Mouse (Mus musculus) cerebellum, adult 2 months (tissue): ENCODE measurements around the gene Scyl2. TPM values are rescaled to one million over a fixed set of nuclear protein-coding genes. Genes with fewer than 3 reads are reported as not detected.

Source experiments
- DNase-seq, 2 experiments: peaks; one replicate each; pipeline ENCODE4 v3.0.0; 2021
- H3K27ac ChIP-seq: fragments of 200-500 bp; 2 replicates; pipeline ENCODE4 v1.5.1; 2012; ENCODE audit warnings: low read length, control low read depth, inconsistent platforms; ENCODE audit not compliant: insufficient read depth
- H3K27me3 ChIP-seq: fragments of 200-500 bp; 2 replicates; pipeline ENCODE4 v1.6.1; 2012; ENCODE audit warnings: inconsistent platforms, mild to moderate bottlenecking, low read length, moderate library complexity; ENCODE audit not compliant: control insufficient read depth, insufficient read depth
- H3K4me1 ChIP-seq: fragments of 200-500 bp; 2 replicates; pipeline ENCODE4 v1.6.1; 2011; ENCODE audit warnings: low read length; ENCODE audit not compliant: control insufficient read depth, insufficient read depth
- H3K4me3 ChIP-seq: fragments of 200-500 bp; replicated peaks from 2 replicates; pipeline ENCODE3; 2011; ENCODE audit warnings: mild to moderate bottlenecking, low read depth, low read length, control low read depth; ENCODE audit not compliant: insufficient read depth
- CTCF ChIP-seq: fragments of 200-500 bp; IDR thresholded peaks from 2 replicates; pipeline ENCODE4 v1.5.1; 2011; ENCODE audit warnings: low read depth, mild to moderate bottlenecking, control low read depth, low read length, moderate library complexity, borderline replicate concordance; ENCODE audit not compliant: insufficient read depth
- POLR2A ChIP-seq: fragments of 200-500 bp; IDR thresholded peaks from 2 replicates; pipeline ENCODE4 v1.6.1; 2011; ENCODE audit warnings: low read length, control low read depth, borderline replicate concordance; ENCODE audit not compliant: insufficient read depth
- WGBS: fragments of 180-500 bp; shearing (Covaris S2); methylation state at CpG from one replicate; pipeline ENCODE4 v1.1.7; 2018; 5-methylcytosine and 5-hydroxymethylcytosine counted together
- polyA plus RNA-seq: library from polyadenylated mRNA; depleted of rRNA; stranded (reverse); fragments of >200 nt; gene quantifications from 2 replicates; pipeline ENCODE4 v1.2.3, GENCODE M21; 2012

Gene Scyl2
- polyA plus RNA-seq, 1 experiment, result 29.7 TPM

DNA sequence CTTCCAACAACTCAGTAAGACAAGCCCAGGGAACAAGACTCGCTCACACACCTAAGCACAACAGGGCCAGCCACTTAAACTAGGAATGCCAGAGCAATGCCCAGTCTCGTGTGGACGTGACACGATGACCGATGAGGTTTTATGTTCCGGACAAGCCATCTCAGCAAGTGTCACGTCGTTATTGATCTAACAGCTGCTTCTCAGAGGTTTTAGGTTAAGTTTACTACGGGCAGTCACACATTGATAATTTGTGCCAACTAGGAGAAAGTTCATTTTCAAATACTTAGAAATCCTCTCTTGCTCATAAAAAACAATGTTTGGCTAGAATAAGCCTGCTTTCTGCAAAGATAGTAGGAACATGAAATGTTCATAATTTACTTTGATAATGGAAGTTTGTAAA, 39.2 kb downstream of the Scyl2 start:
- Histone ChIP-seq H3K27ac (no peak overlapping the region), H3K4me3 (no peak overlapping the region), H3K4me1 (no peaks in the 10 kb centered on the region), H3K27me3 (no peaks in the 10 kb centered on the region)
- no peak for DNase-seq
- WGBS, result 90% methylated on average over 9 of the region's 9 CpGs
- no peak for TF ChIP-seq CTCF
- no peak for TF ChIP-seq POLR2A

GRCm38 (mm10) chr10:89637001-89637400, 49.1 kb downstream of the Scyl2 start:
- 94% methylated on average over 3 of the region's 3 CpGs for WGBS
- TF ChIP-seq POLR2A (no peak), CTCF (no peak)
- no peak for DNase-seq

DNA sequence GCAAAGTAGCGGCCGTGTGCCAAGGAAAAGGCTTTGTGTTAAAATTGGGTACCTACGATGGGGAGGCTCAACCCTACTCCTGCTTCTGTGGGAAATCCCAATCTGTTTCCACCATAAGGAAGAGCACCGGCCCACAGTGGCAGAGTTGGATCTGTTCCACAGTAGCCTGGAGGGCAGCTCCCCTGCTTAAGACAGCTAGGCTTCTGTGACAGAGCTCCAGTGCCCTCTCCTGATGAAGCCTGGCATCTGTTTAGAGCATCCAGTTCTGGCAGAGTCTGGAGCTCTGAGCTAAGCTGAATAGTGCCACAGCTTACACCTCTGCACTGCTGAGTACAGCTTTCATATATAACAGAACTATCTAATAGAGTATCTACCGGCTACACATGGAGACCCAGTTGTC, 51.1 kb downstream of the Scyl2 start:
- Histone ChIP-seq H3K4me1 (peaks cover 4% of the 10 kb centered on the region; the same call in 1 of the 2 replicates), H3K4me3 (no peak overlapping the region), H3K27me3 (no peaks in the 10 kb centered on the region), H3K27ac (no peak overlapping the region)
- TF ChIP-seq POLR2A (no peak), CTCF (peak; percentile 47)
- WGBS, result 30% methylated on average over 5 of the region's 5 CpGs
- peak; percentile 54 to 73 for DNase-seq

More at GRCm38 (mm10) chr10:89637001-89637400, 49.1 kb downstream of the Scyl2 start:
- no peaks in the 10 kb centered on the region for H3K27me3 ChIP-seq
- no peak overlapping the region for H3K4me3 ChIP-seq
- H3K27ac ChIP-seq, result no peak overlapping the region
- H3K4me1 ChIP-seq, result peaks cover 4% of the 10 kb centered on the region; the same call in 1 of the 2 replicates

DNA sequence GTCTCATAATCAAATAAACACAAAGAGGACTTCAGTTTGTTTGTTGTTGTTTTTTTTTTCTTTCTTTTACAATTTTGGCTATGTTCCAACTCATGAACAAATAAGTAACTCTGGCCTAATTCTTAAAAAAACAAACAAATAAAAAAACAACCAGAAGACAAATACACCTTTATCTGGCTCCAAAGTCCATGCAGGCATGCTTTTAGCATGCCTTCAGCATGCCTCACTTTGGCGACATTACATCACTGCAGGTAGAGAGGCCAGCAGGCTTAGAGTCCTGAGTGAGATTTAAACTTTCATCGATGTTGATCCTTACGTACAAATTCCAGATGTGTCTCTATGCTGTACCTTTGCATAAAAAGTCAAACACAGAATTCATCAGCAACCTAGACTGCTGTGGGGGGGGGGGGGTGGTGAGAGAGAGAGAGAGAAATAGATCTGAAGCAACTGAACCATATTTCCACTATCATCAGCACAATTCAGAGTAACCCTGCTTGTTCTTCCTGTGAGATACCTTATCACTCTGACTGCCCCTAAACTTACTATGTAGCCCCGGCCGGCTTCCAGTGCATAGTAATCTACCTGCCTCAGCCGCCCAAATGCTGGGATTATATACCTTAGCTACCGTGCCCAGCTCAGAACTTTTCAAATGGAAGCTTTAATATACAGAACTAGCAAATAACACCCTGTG, 52.2 kb downstream of the Scyl2 start:
- peaks cover 4% of the 10 kb centered on the region; the same call in 1 of the 2 replicates for H3K4me1 ChIP-seq
- no peak overlapping the region for H3K4me3 ChIP-seq
- 96% methylated on average over 7 of the region's 7 CpGs for WGBS
- no peak for DNase-seq
- H3K27me3 ChIP-seq, result no peaks in the 10 kb centered on the region
- TF ChIP-seq POLR2A, result no peak
- no peak for TF ChIP-seq CTCF
- H3K27ac ChIP-seq, result no peak overlapping the region

DNA sequence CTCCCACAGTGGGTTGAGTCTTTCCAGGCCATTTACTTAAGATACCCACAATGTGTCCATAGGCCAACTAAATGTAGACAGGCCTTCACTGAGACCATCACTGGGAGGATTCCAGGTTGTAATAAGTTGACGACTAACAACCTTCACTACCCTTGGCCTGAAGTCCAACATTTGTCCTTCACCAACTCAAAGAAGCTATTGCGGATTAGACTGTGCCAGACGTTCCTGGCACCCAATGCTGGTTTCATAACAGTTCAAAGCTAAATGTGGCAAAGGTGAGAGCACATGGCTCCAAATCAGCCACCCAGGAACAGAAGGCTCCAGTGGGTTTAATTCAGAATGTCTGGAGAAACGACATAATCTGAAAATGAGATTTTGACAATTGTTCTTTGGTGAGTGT, 53.0 kb downstream of the Scyl2 start:
- TF ChIP-seq POLR2A, result no peak
- TF ChIP-seq CTCF, result no peak
- Histone ChIP-seq H3K4me3 (no peak overlapping the region), H3K27ac (no peak overlapping the region), H3K4me1 (peaks cover 4% of the 10 kb centered on the region; the same call in 1 of the 2 replicates), H3K27me3 (no peaks in the 10 kb centered on the region)
- WGBS, result 67% methylated on average over 4 of the region's 4 CpGs
- no peak for DNase-seq

- 71% methylated on average over 5 of the region's 5 CpGs for WGBS
- TF ChIP-seq CTCF (no peak), POLR2A (no peak)
- Histone ChIP-seq H3K4me3 (no peak overlapping the region), H3K4me1 (peaks cover 4% of the 10 kb centered on the region; the same call in 1 of the 2 replicates), H3K27ac (no peak overlapping the region), H3K27me3 (no peaks in the 10 kb centered on the region)
- no peak for DNase-seq
These were observed 54.3 kb downstream of the Scyl2 start for GRCm38 (mm10) chr10:89631831-89632230.

DNA sequence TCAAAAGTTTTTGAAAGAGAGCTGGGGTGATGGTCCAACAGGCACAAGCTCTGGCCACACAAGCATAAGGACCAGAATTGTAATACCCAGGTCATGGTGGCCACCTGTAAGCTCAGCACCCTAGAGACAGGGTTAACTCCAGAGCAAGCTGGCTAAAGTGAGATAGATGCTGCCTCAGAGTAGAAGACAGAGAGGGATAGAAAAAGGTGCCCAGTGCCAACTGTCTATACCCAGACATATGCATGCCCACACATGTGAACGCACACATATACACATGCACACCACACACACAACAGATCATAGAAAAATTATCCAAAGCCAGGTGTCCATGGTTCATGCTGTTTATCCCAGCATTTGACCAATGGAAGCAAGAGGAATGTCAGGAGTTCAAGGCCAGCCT, 55.5 kb downstream of the Scyl2 start:
- Histone ChIP-seq H3K27me3 (no peaks in the 10 kb centered on the region), H3K27ac (no peak overlapping the region), H3K4me3 (no peak overlapping the region), H3K4me1 (peaks cover 4% of the 10 kb centered on the region; the same call in 1 of the 2 replicates)
- DNase-seq, result no peak
- TF ChIP-seq POLR2A (no peak), CTCF (no peak)
- whole genome bisulfite sequencing, result 100% methylated on average over 1 of the region's 1 CpGs

GRCm38 (mm10) chr10:89630052-89630451, 56.0 kb downstream of the Scyl2 start:
- no peaks in the 10 kb centered on the region for H3K27me3 ChIP-seq
- peak in 1 of 2 experiments; percentile 55 for DNase-seq
- no peak overlapping the region for H3K27ac ChIP-seq
- TF ChIP-seq CTCF (peak; percentile 51; the same call in 1 of the 2 replicates), POLR2A (no peak)
- peaks cover 3% of the 10 kb centered on the region; the same call in 1 of the 2 replicates for H3K4me1 ChIP-seq
- no peak overlapping the region for H3K4me3 ChIP-seq
- 36% methylated on average over 3 of the region's 3 CpGs for WGBS
